Mouse (Mus musculus) retina, postnatal 7 days (tissue): ENCODE results near the gene St6gal1.

Experiments
- DNase-seq: peaks from one replicate; pipeline ENCODE4 v3.0.0-alpha.2; 2012; ENCODE audit warnings: low read depth, low spot score

Gene St6gal1

GRCm38 (mm10) chr16:23274606-23275310 lies 50.2 kb downstream of the St6gal1 start:
- no peak for DNase-seq

GRCm38 (mm10) chr16:23275661-23276060 lies 51.1 kb downstream of the St6gal1 start:
- no peak for DNase-seq

- no peak for DNase-seq
Observed at GRCm38 (mm10) chr16:23279879-23280741, 55.6 kb downstream of the St6gal1 start.

- no peak for DNase-seq
Observed at GRCm38 (mm10) chr16:23280742-23281090, 56.2 kb downstream of the St6gal1 start.

GRCm38 (mm10) chr16:23282241-23282640 lies 57.7 kb downstream of the St6gal1 start:
- no peak for DNase-seq

GRCm38 (mm10) chr16:23282941-23283340 lies 58.4 kb downstream of the St6gal1 start:
- DNase-seq: no peak

- DNase-seq: no peak
Observed at GRCm38 (mm10) chr16:23283677-23284076, 59.1 kb downstream of the St6gal1 start.

- no peak for DNase-seq
Observed at GRCm38 (mm10) chr16:23284470-23285394, 60.2 kb downstream of the St6gal1 start.

- DNase-seq: no peak
Observed at GRCm38 (mm10) chr16:23286380-23287097, 62.0 kb downstream of the St6gal1 start.

GRCm38 (mm10) chr16:23287312-23288040 lies 62.9 kb downstream of the St6gal1 start:
- DNase-seq: no peak

- no peak for DNase-seq
Observed at GRCm38 (mm10) chr16:23288103-23288502, 63.6 kb downstream of the St6gal1 start.

GRCm38 (mm10) chr16:23289424-23289823 lies 64.9 kb downstream of the St6gal1 start:
- no peak for DNase-seq

- DNase-seq: no peak
Observed at GRCm38 (mm10) chr16:23290171-23290570, 65.6 kb downstream of the St6gal1 start.

GRCm38 (mm10) chr16:23291521-23291920 lies 67.0 kb downstream of the St6gal1 start:
- no peak for DNase-seq

- DNase-seq: no peak
Observed at GRCm38 (mm10) chr16:23294236-23294635, 69.7 kb downstream of the St6gal1 start.

- DNase-seq: no peak
Observed at GRCm38 (mm10) chr16:23294747-23295146, 70.2 kb downstream of the St6gal1 start.

- DNase-seq: no peak
Observed at GRCm38 (mm10) chr16:23295720-23296119, 71.2 kb downstream of the St6gal1 start.

- DNase-seq: no peak
Observed at GRCm38 (mm10) chr16:23296721-23297120, 72.2 kb downstream of the St6gal1 start.

GRCm38 (mm10) chr16:23298441-23298840 lies 73.9 kb downstream of the St6gal1 start:
- no peak for DNase-seq

GRCm38 (mm10) chr16:23298911-23299310 lies 74.4 kb downstream of the St6gal1 start:
- DNase-seq: no peak
